Mouse (Mus musculus): ENCODE measurements around the gene Daxx. TPM values are rescaled to one million over a fixed set of nuclear protein-coding genes. Genes with fewer than 3 reads are reported as not detected.

Daxx gene
- polyA plus RNA-seq, 1 experiment from 2014 or later, result 37.5 TPM

- WGBS, result 81% methylated on average over 18 of the region's 18 CpGs
- ATAC-seq, result no peak
- no peak overlapping the region for H3K27ac ChIP-seq
- no peak overlapping the region for H3K9ac ChIP-seq
- no peaks in the 10 kb centered on the region for H3K9me3 ChIP-seq
- H3K27me3 ChIP-seq (replicated peaks), result no peaks in the 10 kb centered on the region
- H3K4me1 ChIP-seq (replicated peaks), result peaks cover 33% of the 10 kb centered on the region
- H3K36me3 ChIP-seq, result peaks cover 29% of the 10 kb centered on the region
- H3K4me3 ChIP-seq (replicated peaks), result no peak overlapping the region
- 0 out of 2 replicates have a peak overlapping the region, but pooled peaks have one; percentile 77 for H3K4me2 ChIP-seq (replicated peaks)
Measured at GRCm38 (mm10) chr17:33917656-33918292, 8.6 kb downstream of the Daxx start.

GRCm38 (mm10) chr17:33918293-33919203, 9.3 kb downstream of the Daxx start:
- Histone ChIP-seq H3K9ac (peak overlapping the region; percentile 61; the same call in 1 of the 2 replicates), H3K27ac (peak overlapping the region; percentile 77), H3K4me2 (replicated peaks) (peak overlapping the region; percentile 98), H3K4me1 (replicated peaks) (peaks cover 33% of the 10 kb centered on the region), H3K9me3 (no peaks in the 10 kb centered on the region), H3K4me3 (replicated peaks) (peak overlapping the region; percentile 65; the same call in 1 of the 2 replicates), H3K27me3 (replicated peaks) (no peaks in the 10 kb centered on the region), H3K36me3 (peaks cover 23% of the 10 kb centered on the region)
- WGBS, result 60% methylated on average over 37 of the region's 37 CpGs
- no peak for ATAC-seq

GRCm38 (mm10) chr17:33919351-33920281, 10.4 kb downstream of the Daxx start:
- Histone ChIP-seq H3K4me1 (replicated peaks) (peaks cover 32% of the 10 kb centered on the region), H3K36me3 (peaks cover 14% of the 10 kb centered on the region; the same call in 1 of the 2 replicates), H3K9me3 (no peaks in the 10 kb centered on the region), H3K27ac (peak overlapping the region; percentile 77), H3K27me3 (replicated peaks) (no peaks in the 10 kb centered on the region), H3K4me3 (replicated peaks) (peak overlapping the region; percentile 65), H3K9ac (peak overlapping the region; percentile 61), H3K4me2 (replicated peaks) (peak overlapping the region; percentile 98)
- whole genome bisulfite sequencing, result under 1% methylated on average over 52 of the region's 52 CpGs
- peak; percentile 55 for ATAC-seq

GRCm38 (mm10) chr17:33920282-33921097, 11.3 kb downstream of the Daxx start:
- H3K27ac ChIP-seq, result peak overlapping the region; percentile 77
- peak overlapping the region; percentile 65 for H3K4me3 ChIP-seq (replicated peaks)
- no peaks in the 10 kb centered on the region for H3K9me3 ChIP-seq
- no peaks in the 10 kb centered on the region for H3K27me3 ChIP-seq (replicated peaks)
- WGBS, result under 1% methylated on average over 36 of the region's 36 CpGs
- peak overlapping the region; percentile 98 for H3K4me2 ChIP-seq (replicated peaks)
- H3K4me1 ChIP-seq (replicated peaks), result peaks cover 26% of the 10 kb centered on the region
- peaks cover 13% of the 10 kb centered on the region for H3K36me3 ChIP-seq
- ATAC-seq, result peak; percentile 20; the same call in 1 of the 2 replicates
- H3K9ac ChIP-seq, result peak overlapping the region; percentile 61

GRCm38 (mm10) chr17:33921361-33921760, 12.1 kb downstream of the Daxx start:
- 88% methylated on average over 7 of the region's 7 CpGs for WGBS
- no peak for ATAC-seq
- Histone ChIP-seq H3K27me3 (replicated peaks) (no peaks in the 10 kb centered on the region), H3K36me3 (peaks cover 14% of the 10 kb centered on the region), H3K27ac (no peak overlapping the region), H3K9ac (no peak overlapping the region), H3K4me2 (replicated peaks) (no peak overlapping the region), H3K9me3 (no peaks in the 10 kb centered on the region), H3K4me3 (replicated peaks) (no peak overlapping the region), H3K4me1 (replicated peaks) (peaks cover 26% of the 10 kb centered on the region)

DNA sequence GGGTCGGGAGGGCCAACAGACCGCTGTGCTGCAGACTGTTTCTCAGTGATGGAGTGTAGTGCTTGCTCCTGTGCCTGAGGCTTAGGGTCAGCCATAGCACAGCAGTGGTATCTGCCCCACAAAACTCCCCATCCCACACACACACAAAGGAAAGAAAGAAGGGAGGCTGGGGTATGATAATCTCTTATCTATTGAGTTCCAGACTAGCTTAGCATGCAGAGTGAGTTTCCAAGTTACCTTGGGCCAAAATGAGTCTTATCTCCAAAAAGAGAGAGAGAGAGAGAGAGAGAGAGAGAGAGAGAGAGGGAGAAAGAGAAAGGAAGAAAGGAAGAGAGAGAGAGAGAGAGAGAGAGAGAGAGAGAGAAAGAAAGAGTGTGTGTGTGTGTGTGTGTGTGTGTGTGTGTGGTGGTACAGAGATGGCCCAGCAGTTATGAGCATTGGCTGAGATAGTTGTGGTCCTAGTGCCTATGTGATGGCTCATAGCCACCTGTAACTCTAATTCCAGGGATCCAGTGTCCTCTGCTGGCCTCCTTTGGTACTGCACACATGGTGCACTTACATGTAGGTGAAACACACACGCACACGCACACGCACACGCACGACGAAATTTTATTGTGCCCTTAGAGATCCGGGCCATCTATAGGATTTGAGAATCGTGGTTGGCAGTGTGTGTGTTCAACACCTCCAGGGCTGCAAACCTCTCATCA, 15.5 kb downstream of the Daxx start:
- H3K36me3 ChIP-seq, result peaks cover 6% of the 10 kb centered on the region; the same call in 1 of the 2 replicates
- H3K9me3 ChIP-seq, result no peaks in the 10 kb centered on the region
- peaks cover 15% of the 10 kb centered on the region; the same call in 1 of the 2 replicates for H3K4me1 ChIP-seq (replicated peaks)
- no peak overlapping the region for H3K9ac ChIP-seq
- H3K27me3 ChIP-seq (replicated peaks), result no peaks in the 10 kb centered on the region
- no peak for ATAC-seq
- no peak overlapping the region for H3K4me3 ChIP-seq (replicated peaks)
- H3K4me2 ChIP-seq (replicated peaks), result no peak overlapping the region
- no peak overlapping the region for H3K27ac ChIP-seq
- 82% methylated on average over 10 of the region's 10 CpGs for WGBS

GRCm38 (mm10) chr17:33925406-33926116, 16.3 kb downstream of the Daxx start:
- H3K9ac ChIP-seq, result no peak overlapping the region
- H3K27me3 ChIP-seq (replicated peaks), result no peaks in the 10 kb centered on the region
- no peak overlapping the region for H3K27ac ChIP-seq
- H3K4me3 ChIP-seq (replicated peaks), result no peak overlapping the region
- no peaks in the 10 kb centered on the region for H3K9me3 ChIP-seq
- no peak for ATAC-seq
- peaks cover 6% of the 10 kb centered on the region; the same call in 1 of the 2 replicates for H3K36me3 ChIP-seq
- WGBS, result 83% methylated on average over 21 of the region's 21 CpGs
- peaks cover 14% of the 10 kb centered on the region; the same call in 1 of the 2 replicates for H3K4me1 ChIP-seq (replicated peaks)
- H3K4me2 ChIP-seq (replicated peaks), result no peak overlapping the region

DNA sequence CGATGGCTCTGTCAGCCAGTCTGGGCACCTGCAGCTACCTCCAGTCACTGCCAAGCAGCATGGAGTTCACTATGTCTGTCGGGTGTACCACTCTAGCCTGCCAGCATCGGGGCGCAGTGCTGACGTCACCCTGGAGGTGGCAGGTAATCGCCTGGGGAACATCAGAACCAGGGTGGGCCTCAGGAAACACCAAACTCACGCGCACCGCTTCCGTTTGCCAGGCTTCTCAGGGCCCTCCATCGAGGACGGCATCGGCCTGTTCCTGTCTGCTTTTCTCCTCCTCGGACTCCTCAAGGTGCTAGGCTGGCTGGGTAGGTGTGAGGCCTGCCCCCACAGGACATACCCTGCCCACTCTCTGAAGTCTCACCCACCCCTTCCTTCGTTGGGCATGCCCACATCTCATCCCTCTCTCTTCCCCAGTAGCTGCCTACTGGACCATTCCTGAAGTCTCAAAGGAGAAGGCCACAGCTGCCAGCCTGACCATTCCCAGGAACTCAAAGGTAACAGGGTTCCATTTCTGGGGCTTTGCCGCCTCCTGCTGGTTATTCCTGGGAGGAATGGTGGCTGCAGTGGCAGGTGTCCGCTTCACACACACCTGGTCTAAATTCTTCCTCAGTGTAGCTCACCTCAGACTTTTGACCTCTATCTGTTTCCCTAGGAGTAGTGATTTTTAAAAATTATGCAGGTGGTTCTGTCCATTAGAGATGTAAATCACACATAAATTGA, 17.2 kb downstream of the Daxx start:
- no peak overlapping the region for H3K27ac ChIP-seq
- peaks cover 16% of the 10 kb centered on the region for H3K4me1 ChIP-seq (replicated peaks)
- no peak overlapping the region for H3K4me2 ChIP-seq (replicated peaks)
- no peaks in the 10 kb centered on the region for H3K9me3 ChIP-seq
- no peak for ATAC-seq
- 75% methylated on average over 17 of the region's 17 CpGs for WGBS
- peaks cover 6% of the 10 kb centered on the region; the same call in 1 of the 2 replicates for H3K36me3 ChIP-seq
- H3K4me3 ChIP-seq (replicated peaks), result no peak overlapping the region
- H3K9ac ChIP-seq, result no peak overlapping the region
- H3K27me3 ChIP-seq (replicated peaks), result no peaks in the 10 kb centered on the region

GRCm38 (mm10) chr17:33928251-33928947, 19.2 kb downstream of the Daxx start:
- peaks cover 15% of the 10 kb centered on the region for H3K36me3 ChIP-seq
- peak overlapping the region; percentile 97 for H3K4me2 ChIP-seq (replicated peaks)
- ATAC-seq, result no peak
- H3K27me3 ChIP-seq (replicated peaks), result no peaks in the 10 kb centered on the region
- peaks cover 17% of the 10 kb centered on the region for H3K4me1 ChIP-seq (replicated peaks)
- no peaks in the 10 kb centered on the region for H3K9me3 ChIP-seq
- H3K9ac ChIP-seq, result peak overlapping the region; percentile 86
- 62% methylated on average over 21 of the region's 21 CpGs for WGBS
- H3K27ac ChIP-seq, result no peak overlapping the region
- H3K4me3 ChIP-seq (replicated peaks), result peak overlapping the region; percentile 88
